Mouse (Mus musculus) frontal cortex, postnatal 10 days (tissue): ENCODE measurements around the gene Cxcl2.

Experiments
- DNase-seq, 2 experiments: peaks; one replicate each; pipeline ENCODE4 v3.0.0; 2022; ENCODE audit warnings: low spot score in 2 of 2, mixed read lengths in 1 of 2

The Cxcl2 gene

DNA sequence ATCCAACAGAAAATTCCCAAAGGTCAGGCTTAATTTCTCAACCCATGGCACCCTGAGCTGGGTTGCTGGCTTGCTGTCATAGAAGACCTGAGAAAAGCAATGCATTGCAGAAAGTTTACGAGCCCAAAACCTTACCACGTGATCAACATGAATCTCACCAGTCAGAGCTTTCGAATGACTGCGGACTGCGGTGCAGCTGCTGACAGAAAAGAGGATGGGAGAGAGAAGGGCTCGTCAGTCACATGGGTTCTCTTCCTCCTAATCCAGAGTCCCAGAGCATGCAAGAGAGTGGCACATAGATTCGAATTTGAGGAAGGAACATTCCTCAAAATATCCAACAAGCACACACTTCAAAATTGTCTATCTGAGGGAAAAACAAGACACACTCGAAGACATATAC, 9.4 kb upstream of the Cxcl2 start:
- no peak for DNase-seq

DNA sequence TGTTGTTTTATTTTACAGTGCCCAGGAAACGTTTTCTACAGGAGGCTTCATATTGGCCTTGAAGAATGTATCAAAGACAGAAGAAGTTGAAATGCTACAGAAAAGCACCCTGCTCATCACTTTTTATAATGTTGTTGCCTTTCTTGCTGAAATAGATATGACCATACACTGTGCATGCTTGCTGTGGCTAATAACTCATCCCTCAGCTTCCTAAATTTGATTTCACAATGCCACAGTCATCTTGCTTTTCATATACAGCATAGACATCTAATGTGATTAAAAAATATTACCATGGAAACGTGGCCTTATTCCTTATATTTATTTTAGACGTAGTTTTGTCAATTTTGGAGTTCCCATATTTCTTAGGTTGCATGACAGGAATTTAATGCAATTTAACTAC, 6.2 kb upstream of the Cxcl2 start:
- no peak for DNase-seq

DNA sequence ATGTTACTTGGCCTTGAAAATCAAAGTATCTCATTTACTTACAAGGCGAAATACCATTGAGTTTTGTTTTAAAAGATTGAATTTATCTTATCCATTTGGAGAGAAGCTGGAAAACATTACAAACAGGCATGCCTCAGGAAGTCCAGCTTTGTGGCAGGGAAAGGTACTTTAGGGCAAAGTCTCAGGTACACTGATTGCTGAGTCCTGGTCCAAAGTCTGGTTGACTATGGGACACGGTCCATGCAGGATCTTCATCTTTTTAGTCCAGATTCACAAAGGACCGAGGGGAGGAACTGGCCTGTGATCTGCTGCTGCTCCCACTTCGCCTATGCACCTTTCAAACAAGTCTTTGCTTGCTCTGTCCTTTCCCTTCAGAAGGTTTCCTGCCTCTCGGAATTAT, 4.4 kb upstream of the Cxcl2 start:
- no peak for DNase-seq

DNA sequence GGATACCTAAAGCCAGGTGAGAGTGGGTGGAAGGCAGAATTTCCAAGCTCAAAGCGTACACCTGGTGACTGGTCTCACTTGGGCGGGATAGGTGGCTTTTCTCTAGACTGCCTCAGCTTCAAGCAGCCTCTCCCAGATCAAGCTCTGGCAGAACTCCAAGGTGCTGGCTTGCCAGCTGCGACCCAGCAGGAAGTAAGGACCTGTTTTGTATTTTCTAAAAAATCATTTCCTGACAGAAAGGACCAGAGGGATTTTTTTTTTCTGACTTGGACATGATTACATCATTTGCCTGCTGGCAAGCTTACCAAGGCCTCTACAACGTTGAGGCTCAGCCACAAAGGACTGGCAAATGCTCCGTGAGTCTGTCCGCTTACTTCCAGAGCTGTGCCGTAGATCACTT, 3.5 kb upstream of the Cxcl2 start:
- DNase-seq = no peak

DNA sequence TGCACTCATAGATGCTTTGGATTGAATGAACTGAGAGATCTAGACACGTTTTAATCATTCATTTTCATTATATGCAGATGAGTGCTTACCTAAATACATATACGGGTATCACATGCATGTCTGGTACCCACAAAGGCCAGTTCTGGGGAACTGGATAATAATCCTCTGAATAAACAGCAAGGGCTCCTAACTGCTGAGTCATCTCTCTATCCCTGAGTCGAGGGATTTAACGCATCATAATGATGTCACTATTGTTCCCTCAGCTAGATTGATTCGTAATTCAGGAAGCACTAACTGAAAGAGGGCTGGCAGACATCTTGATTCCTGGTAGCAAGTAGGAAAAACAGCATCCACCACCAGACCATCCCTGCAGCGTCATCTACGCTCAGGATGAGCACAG, 3.0 kb upstream of the Cxcl2 start:
- no peak for DNase-seq

DNA sequence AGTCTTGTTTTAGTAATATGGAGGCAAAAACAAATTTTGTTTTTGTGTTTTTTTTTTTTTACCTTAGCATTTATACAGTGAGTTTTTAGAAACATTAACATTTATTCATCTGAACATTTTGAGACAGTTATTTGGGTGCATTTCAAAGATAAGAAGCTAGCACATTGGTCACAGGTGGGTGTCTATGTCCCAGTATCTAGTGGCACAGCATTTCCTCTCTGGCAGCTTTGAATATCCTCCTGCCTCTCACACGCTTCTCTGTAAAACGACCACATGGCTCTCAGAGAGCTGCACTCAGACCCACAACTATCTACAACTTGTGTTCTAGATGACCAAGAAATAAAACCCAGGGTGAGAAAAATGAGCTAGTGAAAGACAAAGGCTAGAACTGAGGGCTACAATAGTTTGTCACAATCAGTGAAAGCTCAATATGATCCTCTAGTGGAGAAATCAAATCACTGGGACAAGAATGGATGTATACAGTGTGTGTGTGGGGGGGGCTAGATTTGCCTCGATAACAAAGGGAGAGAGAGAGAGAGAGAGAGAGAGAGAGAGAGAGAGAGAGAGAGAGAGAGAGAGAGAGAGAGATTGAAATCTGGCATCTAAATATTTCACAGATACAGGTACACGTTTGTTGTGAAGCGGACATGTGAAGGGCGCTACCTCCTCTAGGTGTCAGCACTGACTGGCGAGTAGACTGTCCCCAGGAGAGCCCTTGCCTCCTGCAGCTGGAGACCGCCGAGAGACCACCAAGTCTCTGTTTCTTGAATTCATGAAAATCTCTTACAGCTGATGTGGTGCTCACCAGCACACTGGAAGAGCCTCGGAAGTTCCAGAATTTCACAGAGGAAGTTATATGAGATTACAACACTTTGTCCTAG, 1.1 kb upstream of the Cxcl2 start:
- no peak for DNase-seq

DNA sequence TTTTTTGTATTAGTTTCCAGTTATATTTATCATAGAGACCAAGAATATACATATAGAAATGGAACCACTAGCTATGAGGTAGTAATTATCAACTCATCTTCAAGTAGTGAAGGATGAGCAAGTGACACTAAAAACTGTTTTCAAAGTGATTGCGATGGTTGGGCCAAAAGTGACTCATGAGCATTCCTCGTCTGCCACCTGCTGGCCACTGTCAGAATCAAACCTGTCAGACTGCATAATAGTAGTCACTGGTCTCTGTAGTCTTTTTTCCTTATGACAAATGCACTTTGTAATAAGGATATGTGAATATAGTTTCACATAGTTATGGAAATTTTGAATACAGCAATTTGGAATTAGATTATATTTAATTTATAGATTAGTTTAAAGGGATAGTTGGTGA, 5.3 kb downstream of the Cxcl2 start:
- peak in 1 of 2 experiments; percentile 57 for DNase-seq

DNA sequence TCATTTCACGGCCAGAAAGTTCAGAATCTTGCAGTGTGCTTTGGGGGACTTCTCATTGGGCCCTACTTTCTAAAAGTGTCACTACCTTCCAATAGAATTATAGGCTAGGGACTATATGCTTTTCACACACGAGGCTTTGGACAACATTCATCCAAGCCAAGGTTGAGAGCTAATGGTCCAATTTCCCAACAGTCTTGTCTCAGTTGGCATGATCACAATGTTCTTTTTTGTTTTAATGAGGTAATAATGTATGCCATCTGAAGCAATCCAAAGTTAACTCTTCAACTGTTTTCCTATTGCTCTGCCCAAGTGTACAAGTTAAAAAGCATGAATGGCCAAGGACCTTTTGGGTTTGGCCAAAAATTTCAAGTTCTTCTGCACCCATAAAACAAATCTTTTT, 15.8 kb downstream of the Cxcl2 start:
- DNase-seq = no peak

DNA sequence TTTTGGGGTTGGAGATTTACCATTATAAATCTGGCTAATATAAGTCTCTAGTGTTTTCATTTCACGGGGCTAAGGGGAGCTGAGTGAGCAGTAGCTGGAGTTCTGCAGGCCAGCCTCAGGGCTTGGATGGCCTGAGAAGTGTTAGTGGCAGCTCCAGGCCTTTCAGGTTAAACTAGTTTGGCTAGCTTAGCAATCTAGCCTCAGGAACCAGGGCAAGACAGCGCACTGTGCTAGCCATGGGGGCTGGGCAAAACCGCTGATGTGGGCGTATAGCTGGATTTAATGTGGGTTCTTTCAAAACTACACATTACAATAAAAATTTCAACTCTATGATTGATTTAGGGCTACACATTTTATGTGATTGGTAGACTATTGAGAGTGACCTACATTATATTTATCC, 19.3 kb downstream of the Cxcl2 start:
- no peak for DNase-seq

DNA sequence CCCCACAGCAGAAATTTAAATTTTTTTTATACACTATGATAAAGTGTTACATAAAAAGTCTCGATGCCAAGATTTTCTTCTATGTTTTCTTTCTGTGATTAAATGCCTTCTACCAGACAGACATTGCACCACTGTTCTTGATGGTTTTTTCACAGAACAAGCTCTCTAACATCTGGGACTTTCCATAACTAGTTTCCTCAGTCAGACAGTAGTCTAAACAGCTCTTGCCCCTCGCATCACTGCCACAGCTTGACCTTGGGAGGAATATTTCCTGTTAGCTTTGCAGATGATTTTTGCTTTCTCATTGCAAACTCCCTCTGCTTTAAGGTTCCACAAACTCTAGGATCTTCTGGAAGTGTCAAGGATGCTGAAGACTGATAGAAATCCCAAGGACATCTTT, 26.9 kb downstream of the Cxcl2 start:
- DNase-seq = no peak

DNA sequence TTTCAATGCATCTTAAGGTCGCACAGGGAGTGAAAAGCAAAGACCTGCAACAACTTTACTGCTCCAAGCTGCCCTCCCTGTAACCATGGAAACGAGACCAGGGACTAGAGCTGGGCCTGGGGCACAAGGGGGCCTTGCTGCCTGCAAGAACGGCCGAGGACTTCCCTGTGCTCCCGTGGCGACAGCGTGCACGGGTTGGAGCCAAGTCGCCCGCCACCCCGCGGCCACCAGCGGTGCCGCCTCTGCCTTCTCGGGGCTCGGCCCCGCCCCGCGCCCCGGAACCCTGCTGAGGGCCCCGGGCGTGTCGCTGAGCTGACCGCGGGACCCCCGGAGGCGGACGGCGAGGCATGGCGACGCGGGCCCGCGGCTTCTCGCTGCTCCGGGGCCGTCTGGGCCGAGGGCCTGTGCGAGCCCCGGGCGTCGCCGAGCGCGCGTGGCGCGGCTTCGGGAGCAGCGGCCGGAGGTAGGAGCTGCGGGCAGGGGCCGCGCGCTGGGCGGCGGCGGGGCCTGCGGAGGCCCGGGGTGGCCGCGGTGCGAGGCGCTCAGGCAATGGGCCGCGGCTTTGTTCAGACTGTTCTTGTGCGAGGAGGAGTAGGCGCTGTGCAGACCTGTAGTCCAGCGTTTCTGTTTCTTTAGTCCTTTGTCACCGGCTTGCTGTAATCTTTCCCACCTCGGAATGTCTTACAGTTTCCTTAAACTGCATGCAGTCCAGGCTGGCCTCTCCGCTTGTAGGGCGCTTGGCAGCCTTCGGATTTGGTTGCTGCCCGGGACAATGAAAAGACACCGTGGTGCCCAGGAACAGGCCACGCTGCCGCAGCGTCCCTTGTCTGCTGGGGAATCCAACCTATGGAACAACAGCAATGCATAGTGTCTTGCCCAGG, 27.5 kb downstream of the Cxcl2 start, which contains the start of gene Mthfd2l:
Mthfd2l (plus strand) TSS at position 147 of the 881 bp plus-strand sequence.
- peak; percentile 70 to 81 for DNase-seq

DNA sequence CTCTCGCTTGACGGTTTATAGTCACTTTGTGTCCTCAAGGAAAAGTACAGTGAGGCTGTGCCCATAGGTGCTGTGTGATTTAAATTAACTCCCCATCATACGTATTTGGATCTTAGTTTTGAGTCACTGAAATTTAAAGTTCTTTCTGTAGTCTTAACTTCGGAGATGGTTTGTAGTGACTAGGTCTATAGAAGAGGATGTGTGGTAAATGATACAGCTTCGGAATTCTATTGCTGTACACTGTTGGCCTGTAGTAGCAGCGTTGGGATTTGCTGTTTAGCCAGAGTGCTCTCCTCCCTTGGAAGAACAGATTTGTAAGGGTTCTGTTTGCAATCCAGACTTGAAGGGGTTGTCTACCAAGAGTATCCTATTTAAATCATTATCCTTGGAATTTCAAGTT, 28.2 kb downstream of the Cxcl2 start:
- no peak for DNase-seq

DNA sequence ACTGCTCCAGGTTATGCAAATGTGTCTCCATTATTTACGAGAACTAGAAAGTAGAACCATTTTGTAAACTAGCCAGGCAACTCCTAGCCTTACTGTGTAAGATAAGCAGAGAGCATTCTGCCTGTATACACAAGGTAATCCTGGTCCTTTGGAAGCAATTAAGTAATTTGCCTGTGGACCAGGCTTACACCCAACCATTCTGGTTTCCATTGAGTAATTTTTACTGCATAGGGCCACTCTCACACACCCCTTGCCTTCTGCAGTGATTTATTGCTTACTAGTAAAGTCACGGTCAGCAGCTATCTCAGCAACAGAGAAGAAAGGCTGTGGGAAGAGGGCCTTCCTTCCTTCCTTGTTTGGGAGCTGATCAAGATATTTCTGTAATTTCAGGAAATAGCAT, 33.0 kb downstream of the Cxcl2 start:
- DNase-seq = no peak

DNA sequence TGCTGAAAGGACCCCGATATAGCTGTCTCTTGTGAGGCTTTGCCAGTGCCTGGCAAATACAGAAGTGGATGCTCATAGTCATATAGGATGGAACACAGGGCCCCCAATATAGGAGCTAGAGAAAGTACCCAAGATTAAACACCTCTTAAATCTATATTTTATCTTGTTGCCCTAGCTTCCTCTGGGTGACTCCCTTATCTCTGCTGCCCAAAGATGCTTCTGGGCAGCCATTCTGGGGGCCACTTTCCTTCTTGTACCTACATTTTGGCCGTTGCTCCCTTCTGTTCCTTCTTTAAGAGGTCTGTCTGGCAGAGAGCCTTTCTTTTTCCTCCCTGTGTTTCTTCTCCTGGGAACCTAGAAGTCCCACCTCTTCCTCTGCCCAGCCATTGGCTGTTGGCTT, 41.8 kb downstream of the Cxcl2 start:
- DNase-seq = no peak

DNA sequence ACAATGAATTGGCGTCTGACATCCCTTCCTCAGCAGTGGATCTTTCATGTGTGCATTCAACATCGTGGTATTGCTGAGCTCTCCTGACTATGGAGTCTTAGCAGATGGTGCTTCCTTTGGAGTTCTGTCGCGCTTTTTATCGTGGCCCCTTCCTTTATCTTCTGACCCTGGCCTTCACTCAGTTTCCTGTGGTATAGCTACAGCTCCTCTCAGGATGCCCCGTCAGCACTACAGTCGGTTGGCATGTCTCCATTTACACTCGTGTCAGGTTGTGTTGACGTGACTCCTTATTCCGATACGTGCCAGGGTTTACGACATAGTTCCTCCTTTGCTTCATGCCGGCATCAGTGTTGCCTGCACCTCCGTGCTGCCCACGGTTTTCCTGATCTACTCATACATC, 45.8 kb downstream of the Cxcl2 start:
- no peak for DNase-seq

DNA sequence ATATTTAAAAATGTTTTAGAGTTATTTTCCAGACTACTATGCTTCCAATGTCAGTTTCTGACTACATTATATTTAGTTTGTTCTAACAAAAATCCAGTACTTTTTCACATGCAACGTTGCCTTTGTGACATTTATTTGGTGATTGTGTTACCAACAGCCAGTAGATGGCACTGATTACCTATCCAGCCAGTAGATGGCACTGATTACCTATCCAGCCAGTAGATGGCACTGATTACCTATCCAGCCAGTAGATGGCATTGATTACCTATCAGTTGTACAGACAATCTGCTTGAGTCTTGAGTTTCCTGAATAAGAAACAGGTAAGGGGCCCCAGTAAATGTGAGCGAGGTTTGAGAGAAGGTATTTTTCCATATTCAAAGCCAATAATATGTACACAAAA, 47.8 kb downstream of the Cxcl2 start:
- DNase-seq = peak in 1 of 2 experiments; percentile 39

DNA sequence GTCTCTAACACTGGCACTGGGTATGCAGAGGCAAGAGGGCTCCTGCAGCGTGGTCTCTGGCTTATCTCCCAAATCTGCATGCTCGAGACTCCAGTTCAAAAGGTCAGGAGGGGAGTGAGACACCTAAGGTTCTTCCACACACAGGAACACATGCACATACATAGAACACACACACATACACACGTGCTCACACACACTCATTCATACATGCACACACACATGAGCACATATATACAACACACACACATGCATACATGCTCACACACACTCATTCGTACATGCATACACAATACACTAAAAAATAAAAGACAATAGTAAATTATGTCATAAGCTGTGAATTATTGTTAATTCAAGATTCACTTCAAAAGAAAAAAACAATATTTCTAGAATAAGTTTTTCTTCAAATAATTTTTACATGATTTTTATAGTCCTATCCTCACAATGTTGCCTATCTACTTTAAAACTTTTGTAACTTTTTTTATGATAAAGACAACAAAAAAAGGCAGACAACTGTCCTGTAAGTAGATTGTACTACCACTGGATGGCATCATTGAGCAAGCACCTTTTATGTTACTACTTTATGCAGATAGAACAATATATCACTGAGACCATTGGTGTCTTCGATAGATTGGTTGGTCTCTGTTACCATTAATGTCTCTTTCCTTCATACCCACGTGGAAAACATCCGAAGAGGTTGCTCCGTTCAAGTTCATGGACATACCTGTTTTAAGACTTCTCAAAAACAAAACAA, 49.2 kb downstream of the Cxcl2 start:
- no peak for DNase-seq
